Mouse (Mus musculus): ENCODE data around the gene Sec24a. TPM values are rescaled to one million over a fixed set of nuclear protein-coding genes. Genes with fewer than 3 reads are reported as not detected.
A peak's percentile ranks its signal among the peaks of the same experiment; 100 is the strongest.

The Sec24a gene
- polyA plus RNA-seq, 1 experiment from 2014 or later = 12.7 TPM

GRCm38 (mm10) chr11:51658291-51658690, 105.1 kb downstream of the Sec24a start:
- Histone ChIP-seq H3K27me3 (no peaks in the 10 kb centered on the region), H3K4me2 (no peak overlapping the region), H3K9me3 (no peaks in the 10 kb centered on the region), H3K36me3 (no peaks in the 10 kb centered on the region), H3K4me1 (replicated peaks) (peaks cover 23% of the 10 kb centered on the region), H3K27ac (peak overlapping the region; percentile 69), H3K9ac (replicated peaks) (no peak overlapping the region), H3K4me3 (replicated peaks) (no peak overlapping the region)
- 0 out of 2 replicates have a peak, but pooled peaks have one; percentile 53 for ATAC-seq (ENCODE audit: insufficient number of reproducible peaks, insufficient read depth, low FRiP score, low TSS enrichment, low read depth)
- 47% methylated on average over 7 of the region's 7 CpGs for WGBS

GRCm38 (mm10) chr11:51656798-51657521, 106.5 kb downstream of the Sec24a start:
- Histone ChIP-seq H3K9ac (replicated peaks) (no peak overlapping the region), H3K27me3 (no peaks in the 10 kb centered on the region), H3K4me2 (no peak overlapping the region), H3K4me3 (replicated peaks) (no peak overlapping the region), H3K4me1 (replicated peaks) (peaks cover 23% of the 10 kb centered on the region), H3K36me3 (no peaks in the 10 kb centered on the region), H3K9me3 (no peaks in the 10 kb centered on the region; the same call in 1 of the 2 replicates), H3K27ac (no peak overlapping the region)
- 78% methylated on average over 10 of the region's 10 CpGs for WGBS
- ATAC-seq (ENCODE audit: insufficient number of reproducible peaks, insufficient read depth, low FRiP score, low TSS enrichment, low read depth) = no peak

GRCm38 (mm10) chr11:51654891-51655290, 108.5 kb downstream of the Sec24a start:
- Histone ChIP-seq H3K4me2 (no peak overlapping the region), H3K9ac (replicated peaks) (no peak overlapping the region), H3K4me3 (replicated peaks) (no peak overlapping the region), H3K9me3 (no peaks in the 10 kb centered on the region; the same call in 1 of the 2 replicates), H3K27me3 (peaks cover 4% of the 10 kb centered on the region; the same call in 1 of the 2 replicates), H3K4me1 (replicated peaks) (peaks cover 34% of the 10 kb centered on the region), H3K36me3 (no peaks in the 10 kb centered on the region), H3K27ac (no peak overlapping the region)
- WGBS = 96% methylated on average over 3 of the region's 3 CpGs
- ATAC-seq (ENCODE audit: insufficient number of reproducible peaks, insufficient read depth, low FRiP score, low TSS enrichment, low read depth) = no peak

- no peak for ATAC-seq (ENCODE audit: insufficient number of reproducible peaks, insufficient read depth, low FRiP score, low TSS enrichment, low read depth)
- 80% methylated on average over 6 of the region's 6 CpGs for WGBS
- H3K9ac ChIP-seq (replicated peaks) = no peak overlapping the region; the same call in 1 of the 2 replicates
Observed at GRCm38 (mm10) chr11:51653736-51654135, 109.7 kb downstream of the Sec24a start.

GRCm38 (mm10) chr11:51652889-51653418, 110.5 kb downstream of the Sec24a start:
- Histone ChIP-seq H3K4me1 (replicated peaks) (peaks cover 38% of the 10 kb centered on the region), H3K4me2 (no peak overlapping the region), H3K27me3 (peaks cover 5% of the 10 kb centered on the region; the same call in 1 of the 2 replicates), H3K9me3 (no peaks in the 10 kb centered on the region; the same call in 1 of the 2 replicates), H3K27ac (no peak overlapping the region), H3K36me3 (no peaks in the 10 kb centered on the region), H3K4me3 (replicated peaks) (no peak overlapping the region), H3K9ac (replicated peaks) (no peak overlapping the region)
- no peak for ATAC-seq (ENCODE audit: insufficient number of reproducible peaks, insufficient read depth, low FRiP score, low TSS enrichment, low read depth)
- WGBS = 95% methylated on average over 4 of the region's 4 CpGs

More at GRCm38 (mm10) chr11:51653736-51654135, 109.7 kb downstream of the Sec24a start:
- H3K36me3 ChIP-seq = no peaks in the 10 kb centered on the region
- no peak overlapping the region for H3K4me2 ChIP-seq
- H3K27me3 ChIP-seq = peaks cover 5% of the 10 kb centered on the region; the same call in 1 of the 2 replicates
- H3K4me1 ChIP-seq (replicated peaks) = peaks cover 38% of the 10 kb centered on the region
- H3K9me3 ChIP-seq = no peaks in the 10 kb centered on the region; the same call in 1 of the 2 replicates
- no peak overlapping the region for H3K27ac ChIP-seq
- H3K4me3 ChIP-seq (replicated peaks) = no peak overlapping the region

GRCm38 (mm10) chr11:51650691-51651515, 112.5 kb downstream of the Sec24a start, which contains the start of the genes N4bp3 and D930048N14Rik:
N4bp3 (minus strand) TSS chr11:51650842.
D930048N14Rik (plus strand) TSS chr11:51650954.
- Histone ChIP-seq H3K9me3 (no peaks in the 10 kb centered on the region; the same call in 1 of the 2 replicates), H3K4me3 (replicated peaks) (peak within 1 kb of the TSS; percentile 70), H3K36me3 (no peaks in the 10 kb centered on the region; the same call in 1 of the 2 replicates), H3K9ac (replicated peaks) (peak within 1 kb of the TSS; percentile 81), H3K4me1 (replicated peaks) (peaks cover 44% of the 10 kb centered on the region), H3K27ac (peak within 1 kb of the TSS; percentile 67), H3K4me2 (peak within 1 kb of the TSS; percentile 93), H3K27me3 (peaks cover 5% of the 10 kb centered on the region; the same call in 1 of the 2 replicates)
- peak; percentile 44; the same call in 1 of the 2 replicates for ATAC-seq (ENCODE audit: insufficient number of reproducible peaks, insufficient read depth, low FRiP score, low TSS enrichment, low read depth)
- 2% methylated on average over 70 of the region's 70 CpGs for WGBS

GRCm38 (mm10) chr11:51650261-51650660, 113.2 kb downstream of the Sec24a start:
- peak overlapping the region; percentile 67 for H3K27ac ChIP-seq

GRCm38 (mm10) chr11:51649889-51650199, 113.6 kb downstream of the Sec24a start:
- Histone ChIP-seq H3K27ac (peak overlapping the region; percentile 67), H3K27me3 (peaks cover 5% of the 10 kb centered on the region; the same call in 1 of the 2 replicates), H3K4me2 (peak overlapping the region; percentile 93), H3K4me3 (replicated peaks) (peak overlapping the region; percentile 70), H3K9me3 (no peaks in the 10 kb centered on the region; the same call in 1 of the 2 replicates), H3K36me3 (peaks cover 11% of the 10 kb centered on the region), H3K4me1 (replicated peaks) (peaks cover 44% of the 10 kb centered on the region), H3K9ac (replicated peaks) (peak overlapping the region; percentile 81)
- no peak for ATAC-seq (ENCODE audit: insufficient number of reproducible peaks, insufficient read depth, low FRiP score, low TSS enrichment, low read depth)
- 4% methylated on average over 7 of the region's 7 CpGs for WGBS

More at GRCm38 (mm10) chr11:51650261-51650660, 113.2 kb downstream of the Sec24a start:
- WGBS = under 1% methylated on average over 25 of the region's 30 CpGs
- peak overlapping the region; percentile 93 for H3K4me2 ChIP-seq
- H3K36me3 ChIP-seq = peaks cover 6% of the 10 kb centered on the region
- no peaks in the 10 kb centered on the region; the same call in 1 of the 2 replicates for H3K9me3 ChIP-seq
- H3K9ac ChIP-seq (replicated peaks) = peak overlapping the region; percentile 81
- H3K4me1 ChIP-seq (replicated peaks) = peaks cover 44% of the 10 kb centered on the region
- peak overlapping the region; percentile 70 for H3K4me3 ChIP-seq (replicated peaks)
- H3K27me3 ChIP-seq = peaks cover 5% of the 10 kb centered on the region; the same call in 1 of the 2 replicates
- 0 out of 2 replicates have a peak, but pooled peaks have one; percentile 13 for ATAC-seq (ENCODE audit: insufficient number of reproducible peaks, insufficient read depth, low FRiP score, low TSS enrichment, low read depth)

GRCm38 (mm10) chr11:51649111-51649888, 114.1 kb downstream of the Sec24a start:
- H3K27ac ChIP-seq = peak overlapping the region; percentile 83
- 29% methylated on average over 11 of the region's 11 CpGs for WGBS
- H3K4me2 ChIP-seq = peak overlapping the region; percentile 93
- H3K9ac ChIP-seq (replicated peaks) = peak overlapping the region; percentile 81
- peaks cover 16% of the 10 kb centered on the region for H3K36me3 ChIP-seq
- no peaks in the 10 kb centered on the region; the same call in 1 of the 2 replicates for H3K9me3 ChIP-seq
- peak overlapping the region; percentile 70 for H3K4me3 ChIP-seq (replicated peaks)
- H3K4me1 ChIP-seq (replicated peaks) = peaks cover 46% of the 10 kb centered on the region
- ATAC-seq (ENCODE audit: insufficient number of reproducible peaks, insufficient read depth, low FRiP score, low TSS enrichment, low read depth) = 0 out of 2 replicates have a peak, but pooled peaks have one; percentile 15
- peaks cover 5% of the 10 kb centered on the region; the same call in 1 of the 2 replicates for H3K27me3 ChIP-seq

GRCm38 (mm10) chr11:51648566-51648965, 114.9 kb downstream of the Sec24a start:
- Histone ChIP-seq H3K9ac (replicated peaks) (no peak overlapping the region; the same call in 1 of the 2 replicates), H3K27me3 (peaks cover 8% of the 10 kb centered on the region; the same call in 1 of the 2 replicates), H3K4me1 (replicated peaks) (peaks cover 53% of the 10 kb centered on the region), H3K36me3 (peaks cover 23% of the 10 kb centered on the region), H3K4me3 (replicated peaks) (peak overlapping the region; percentile 70), H3K9me3 (no peaks in the 10 kb centered on the region; the same call in 1 of the 2 replicates), H3K4me2 (peak overlapping the region; percentile 93), H3K27ac (peak overlapping the region; percentile 83)
- ATAC-seq (ENCODE audit: insufficient number of reproducible peaks, insufficient read depth, low FRiP score, low TSS enrichment, low read depth) = 0 out of 2 replicates have a peak, but pooled peaks have one; percentile 22
- 24% methylated on average over 3 of the region's 3 CpGs for WGBS
